Mouse (Mus musculus) urinary bladder, postnatal 36 days (tissue): ENCODE data around the gene Gstcd.

ENCODE experiments used
- DNase-seq, 2 experiments: peaks; one replicate each; pipeline ENCODE4 v3.0.0; 2022; ENCODE audit warnings: low spot score in 2 of 2, mixed read lengths in 1 of 2

The Gstcd gene

GRCm38 (mm10) chr3:132942778-132943177, 149.1 kb downstream of the Gstcd start:
- no peak for DNase-seq

GRCm38 (mm10) chr3:132940181-132940990, 151.4 kb downstream of the Gstcd start:
- DNase-seq = no peak

- no peak for DNase-seq
Observed at GRCm38 (mm10) chr3:132939006-132939405, 152.8 kb downstream of the Gstcd start.

- no peak for DNase-seq
Observed at GRCm38 (mm10) chr3:132934649-132935048, 157.2 kb downstream of the Gstcd start.
